Mouse (Mus musculus) adrenal gland, postnatal 36 days (tissue): ENCODE measurements around the gene Bhlhe41. TPM values are rescaled to one million over a fixed set of nuclear protein-coding genes. Genes with fewer than 3 reads are reported as not detected.
A peak's percentile ranks its signal among the peaks of the same experiment; 100 is the strongest.

Experiments
- DNase-seq, 2 experiments: peaks; one replicate each; pipeline ENCODE4 v3.0.0; 2021; ENCODE audit warnings: mixed read lengths in 1 of 2
- total RNA-seq, 2 experiments: library from RNA; stranded (reverse); gene quantifications; 2 replicates each; pipeline ENCODE4 v1.2.3; 2021

The Bhlhe41 gene
- total RNA-seq, 2 experiments from 2014 or later = 12.3 to 16.5 TPM

GRCm38 (mm10) chr6:145845611-145846010, 19.7 kb downstream of the Bhlhe41 start:
- peak in 1 of 2 experiments; percentile 33 for DNase-seq

GRCm38 (mm10) chr6:145835359-145835758, 30.0 kb downstream of the Bhlhe41 start:
- no peak for DNase-seq

GRCm38 (mm10) chr6:145832927-145833326, 32.4 kb downstream of the Bhlhe41 start:
- no peak for DNase-seq

GRCm38 (mm10) chr6:145830617-145831016, 34.7 kb downstream of the Bhlhe41 start:
- no peak for DNase-seq

GRCm38 (mm10) chr6:145830117-145830516, 35.2 kb downstream of the Bhlhe41 start:
- peak; percentile 77 to 86 for DNase-seq

- DNase-seq = no peak
These were observed 36.1 kb downstream of the Bhlhe41 start for GRCm38 (mm10) chr6:145829062-145829835.

- no peak for DNase-seq
These were observed 39.1 kb downstream of the Bhlhe41 start for GRCm38 (mm10) chr6:145826305-145826704.

GRCm38 (mm10) chr6:145823588-145824234, 41.6 kb downstream of the Bhlhe41 start:
- DNase-seq = peak; percentile 23 to 54

GRCm38 (mm10) chr6:145823103-145823502, 42.3 kb downstream of the Bhlhe41 start:
- peak in 1 of 2 experiments; percentile 33 for DNase-seq

- no peak for DNase-seq
These were observed 43.1 kb downstream of the Bhlhe41 start for GRCm38 (mm10) chr6:145822218-145822617.

GRCm38 (mm10) chr6:145819151-145819550, 46.2 kb downstream of the Bhlhe41 start:
- DNase-seq = peak; percentile 50 to 55

- DNase-seq = no peak
These were observed 50.2 kb downstream of the Bhlhe41 start for GRCm38 (mm10) chr6:145815200-145815599.

- DNase-seq = no peak
These were observed 54.2 kb downstream of the Bhlhe41 start for GRCm38 (mm10) chr6:145811174-145811573.

- no peak for DNase-seq
These were observed 55.3 kb downstream of the Bhlhe41 start for GRCm38 (mm10) chr6:145810015-145810414.

- no peak for DNase-seq
These were observed 55.8 kb downstream of the Bhlhe41 start for GRCm38 (mm10) chr6:145809566-145809965.

Other genes with a start within 250 kb of the Bhlhe41 start
- not detected for gene Tuba3b, start 249.8 kb downstream of the Bhlhe41 start, total RNA-seq
- 100 to 1,000 TPM in 1 of 2 experiments, 10 to 100 TPM in 1; 79.1 to 106 TPM for gene Rassf8, start 118.8 kb downstream of the Bhlhe41 start, total RNA-seq
- 10 to 100 TPM; 10.5 to 18.1 TPM for gene Sspn, start 66.1 kb upstream of the Bhlhe41 start, total RNA-seq